In genomic region chr8:125351486-125352032, GRCm38 (mm10) we compare ENCODE assay signal across 19 mouse cellular contexts.
DNase-seq lines count a peak whose midpoint lies in the region; ATAC-seq and TF ChIP-seq lines count a peak whose summit lies in the region.
"Had no signal": no experiment of that assay in that cellular context is flagged by ENCODE, and none has a peak within 500 bp of the region (broad histone marks: within the 10 kb centered on the region; RNA-seq: fewer than 3 reads in every experiment).

No protein-coding gene starts in this region.

- TF ChIP-seq CTCF in heart, postnatal 0 days (IDR thresholded peaks at IDR 0.05; ENCODE audit: low read depth), result no peak

- no peak for ATAC-seq in liver, embryonic 11.5 days (replicated peaks; ENCODE audit: low FRiP score)
- no peak for ATAC-seq in heart, embryonic 11.5 days (replicated peaks; ENCODE audit: insufficient number of reproducible peaks, low FRiP score, low TSS enrichment)
- no peak for ATAC-seq in heart, postnatal 0 days (ENCODE audit: insufficient read depth, low read depth)
- ATAC-seq in activated CD4-positive, CD25-positive, alpha-beta regulatory T cell, adult 4 months, result no peak
- ATAC-seq: forebrain, embryonic 14.5 days had no signal

- H3K4me1 ChIP-seq in liver, embryonic 11.5 days (replicated peaks; ENCODE audit: control insufficient read depth, insufficient read depth, low read length), result peaks cover 27% of the 10 kb centered on the region
- H3K4me1 ChIP-seq in heart, embryonic 11.5 days (ENCODE audit: control insufficient read depth, insufficient read depth, low read length), result peaks cover 77% of the 10 kb centered on the region
- peaks cover 69% of the 10 kb centered on the region for H3K4me1 ChIP-seq in heart, postnatal 0 days (ENCODE audit: control insufficient read depth, insufficient read depth)

- H3K9ac ChIP-seq in liver, embryonic 11.5 days (ENCODE audit: low read depth, low read length), result no peak overlapping the region
- peak overlapping the region; percentile 60; the same call in 1 of the 2 replicates for H3K9ac ChIP-seq in heart, embryonic 11.5 days (ENCODE audit: low read depth, low read length)
- H3K9ac ChIP-seq in heart, postnatal 0 days (replicated peaks; ENCODE audit: low read depth, low read length), result no peak overlapping the region
- H3K9ac ChIP-seq: hindbrain, embryonic 12.5 days; liver, embryonic 14.5 days; neural tube, embryonic 15.5 days had no signal

- TF ChIP-seq EP300 in heart, postnatal 0 days (IDR thresholded peaks at IDR 0.05; ENCODE audit: low read depth), result 0 out of 2 replicates have a peak, but pooled peaks have one; percentile 55

- no peaks in the 10 kb centered on the region for H3K9me3 ChIP-seq in liver, embryonic 11.5 days (ENCODE audit: control insufficient read depth, low read length)
- H3K9me3 ChIP-seq in heart, embryonic 11.5 days (replicated peaks; ENCODE audit: control insufficient read depth, low read length), result no peaks in the 10 kb centered on the region
- H3K9me3 ChIP-seq in heart, postnatal 0 days (replicated peaks; ENCODE audit: control insufficient read depth, low read length), result no peaks in the 10 kb centered on the region
- H3K9me3 ChIP-seq: hindbrain, embryonic 12.5 days; limb, embryonic 10.5 days; neural tube, embryonic 15.5 days had no signal

- no peak for DNase-seq in liver, embryonic 11.5 days (ENCODE audit: low spot score)
- DNase-seq in liver, result no peak
- peak; percentile 74 for DNase-seq in heart, postnatal 0 days (ENCODE audit: low spot score)
- peak; percentile 45 to 52 for DNase-seq in thymus, postnatal 36 days
- DNase-seq in layer of hippocampus, adult 11-12 months (ENCODE audit: low spot score), result no peak
- DNase-seq: adrenal gland, postnatal 10 days; cerebellum, adult 11-12 months; cerebellum, postnatal 36 days; kidney, postnatal 4 days; lung, postnatal 14 days; right cerebral cortex, postnatal 25 days had no signal

- 0 out of 2 replicates have a peak, but pooled peaks cover 5% of the 10 kb centered on the region for H3K27me3 ChIP-seq in liver, embryonic 11.5 days (replicated peaks; ENCODE audit: control insufficient read depth, insufficient read depth, low read length)
- H3K27me3 ChIP-seq in heart, embryonic 11.5 days (ENCODE audit: control insufficient read depth, insufficient read depth, low read length), result peaks cover 8% of the 10 kb centered on the region; the same call in 1 of the 2 replicates
- no peaks in the 10 kb centered on the region for H3K27me3 ChIP-seq in heart, postnatal 0 days (ENCODE audit: control insufficient read depth, insufficient read depth, low read length)

- no peaks in the 10 kb centered on the region for H3K36me3 ChIP-seq in liver, embryonic 11.5 days (ENCODE audit: control insufficient read depth, insufficient read depth, low read length)
- no peaks in the 10 kb centered on the region for H3K36me3 ChIP-seq in heart, embryonic 11.5 days (ENCODE audit: control insufficient read depth, insufficient read depth, low read length)
- H3K36me3 ChIP-seq in heart, postnatal 0 days (replicated peaks; ENCODE audit: control insufficient read depth, insufficient read depth, low read length), result no peaks in the 10 kb centered on the region
- H3K36me3 ChIP-seq: hindbrain, embryonic 12.5 days; limb, embryonic 10.5 days; neural tube, embryonic 15.5 days had no signal

- H3K27ac ChIP-seq in liver, embryonic 11.5 days (ENCODE audit: low read depth, low read length), result peak overlapping the region; percentile 19; the same call in 1 of the 2 replicates
- peak overlapping the region; percentile 86 for H3K27ac ChIP-seq in heart, embryonic 11.5 days (ENCODE audit: low read depth, low read length)
- peak overlapping the region; percentile 81 for H3K27ac ChIP-seq in heart, postnatal 0 days (ENCODE audit: low read depth)
- H3K27ac ChIP-seq: hindbrain, embryonic 12.5 days; liver, embryonic 14.5 days; neural tube, embryonic 15.5 days had no signal

- H3K4me3 ChIP-seq in liver, embryonic 11.5 days (ENCODE audit: low read depth, low read length), result no peak overlapping the region
- no peak overlapping the region for H3K4me3 ChIP-seq in heart, embryonic 11.5 days (ENCODE audit: low read depth, low read length)
- no peak overlapping the region for H3K4me3 ChIP-seq in heart, postnatal 0 days (ENCODE audit: low read depth, low read length)
- H3K4me3 ChIP-seq: hindbrain, embryonic 12.5 days; limb, embryonic 10.5 days; neural tube, embryonic 15.5 days had no signal

- 43% methylated on average over 8 of the region's 8 CpGs for WGBS in liver, embryonic 11.5 days
- WGBS in heart, embryonic 11.5 days (ENCODE audit: insufficient replicate concordance), result 35% methylated on average over 8 of the region's 8 CpGs
- 20% methylated on average over 8 of the region's 8 CpGs for WGBS in heart, postnatal 0 days

- H3K4me2 ChIP-seq in liver, embryonic 11.5 days, result no peak overlapping the region
- 0 out of 2 replicates have a peak overlapping the region, but pooled peaks have one; percentile 14 for H3K4me2 ChIP-seq in heart, embryonic 11.5 days
- H3K4me2 ChIP-seq in heart, postnatal 0 days (ENCODE audit: low read depth, low read length), result no peak overlapping the region
- H3K4me2 ChIP-seq: hindbrain, embryonic 12.5 days; midbrain, embryonic 11.5 days; neural tube, embryonic 15.5 days had no signal

Comparison
In these comparisons a context has a peak if more than half of its experiments do, and no peak if none do; other contexts are left out.
1. DNase-seq: peak in heart, postnatal 0 days (single experiment) and thymus, postnatal 36 days (2 of 2); none in liver, embryonic 11.5 days (single experiment), liver (single experiment) and layer of hippocampus, adult 11-12 months (single experiment).
2. H3K27ac ChIP-seq: peak in every context shown above with its lines; median percentile 86 in heart, embryonic 11.5 days; 81 in heart, postnatal 0 days; 19 in liver, embryonic 11.5 days.